Mouse (Mus musculus): ENCODE results near the gene Gclm.
"Not testable (repeated sequence)": the region's sequence is repeated elsewhere in the genome, so short reads cannot be mapped to it uniquely, and the experiment has no call there.

Gene Gclm

DNA sequence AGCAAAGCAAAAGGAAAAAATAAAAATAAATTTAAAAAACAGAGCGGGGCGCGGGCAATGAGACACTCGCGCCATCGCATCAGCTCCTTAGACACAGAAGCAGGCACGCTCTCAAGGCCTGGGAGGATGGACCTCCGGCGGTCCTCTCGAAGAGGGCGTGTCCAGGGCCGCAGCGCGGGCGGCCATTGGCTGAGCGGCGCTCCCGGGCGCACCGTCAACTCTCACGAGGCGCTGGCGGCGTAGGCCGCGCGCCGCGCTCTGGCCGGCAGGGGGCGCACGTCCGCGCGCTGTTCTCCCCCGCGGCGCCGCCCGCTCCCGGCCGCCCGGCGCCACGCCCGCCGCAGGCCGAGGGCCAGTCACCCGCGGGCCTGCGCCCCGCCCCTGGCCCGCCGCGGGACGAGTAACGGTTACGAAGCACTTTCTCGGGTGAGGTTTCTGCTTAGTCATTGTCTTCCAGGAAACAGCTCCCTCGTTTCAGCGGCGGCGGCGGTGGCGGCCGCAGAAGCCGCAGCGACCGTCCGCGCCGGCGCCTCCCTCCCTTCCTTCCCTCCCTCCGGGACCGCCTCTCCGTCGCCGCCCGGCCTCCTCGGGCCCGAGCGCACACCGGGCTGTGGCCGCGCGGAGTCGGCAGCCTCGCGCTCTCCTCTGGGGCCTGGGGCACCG is at the start of gene Gclm:
TSS of gene Gclm (plus strand) at position 343 of the 663 bp plus-strand sequence.
- DNase-seq: peak; percentile 91 to 93

DNA sequence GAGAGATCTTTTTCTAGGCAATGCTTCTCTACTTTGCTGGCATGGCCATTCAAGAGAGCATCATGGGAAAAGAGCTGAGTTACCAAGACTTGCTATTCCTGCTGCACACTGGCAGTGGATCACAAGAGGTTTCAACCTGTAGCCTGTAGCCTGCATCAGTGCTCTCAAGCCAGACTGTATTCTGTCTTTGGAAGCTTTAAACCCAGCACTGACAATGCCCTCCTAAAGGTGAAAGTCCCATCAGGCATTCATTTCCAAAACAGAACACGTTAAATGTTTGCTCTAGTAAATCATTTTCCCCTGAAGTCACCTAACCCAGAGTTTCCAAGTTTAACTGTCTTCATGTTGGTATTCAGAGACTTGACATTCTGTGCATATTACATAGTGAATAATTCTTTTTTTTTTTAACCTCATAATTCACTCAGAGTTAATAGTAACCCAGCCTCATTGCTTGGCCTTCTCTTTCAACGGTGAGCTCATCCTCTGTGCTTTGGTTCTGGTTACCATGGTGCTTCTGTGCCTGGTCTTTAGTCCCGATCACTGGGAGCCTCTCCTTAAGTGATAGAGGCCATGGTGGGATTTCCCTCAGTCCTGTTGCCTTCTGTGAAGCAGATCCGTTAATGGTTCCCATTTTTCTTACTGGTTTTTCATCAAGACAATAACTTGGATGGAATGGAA is 48.6 kb upstream of the Gclm start:
- peak; percentile 60 to 83 for DNase-seq

DNA sequence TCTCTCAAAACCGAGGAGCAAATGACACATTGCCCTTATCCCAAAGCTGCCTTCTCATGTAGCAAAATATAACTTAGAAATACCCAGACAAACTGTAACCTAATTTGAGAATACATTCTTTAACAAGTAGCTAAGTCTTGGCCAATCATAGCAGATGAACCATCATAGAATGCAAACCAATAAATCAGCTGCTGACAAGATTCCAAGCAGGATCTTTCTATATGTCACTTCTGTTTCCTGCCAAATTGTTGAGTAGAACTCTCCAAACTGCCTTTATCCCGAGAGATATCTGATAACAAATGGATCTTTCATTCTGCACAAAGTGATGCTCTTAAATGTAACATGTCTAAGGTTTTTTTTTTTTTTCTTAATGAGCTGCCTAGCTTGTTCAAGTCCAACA is 46.8 kb upstream of the Gclm start:
- DNase-seq: no peak

DNA sequence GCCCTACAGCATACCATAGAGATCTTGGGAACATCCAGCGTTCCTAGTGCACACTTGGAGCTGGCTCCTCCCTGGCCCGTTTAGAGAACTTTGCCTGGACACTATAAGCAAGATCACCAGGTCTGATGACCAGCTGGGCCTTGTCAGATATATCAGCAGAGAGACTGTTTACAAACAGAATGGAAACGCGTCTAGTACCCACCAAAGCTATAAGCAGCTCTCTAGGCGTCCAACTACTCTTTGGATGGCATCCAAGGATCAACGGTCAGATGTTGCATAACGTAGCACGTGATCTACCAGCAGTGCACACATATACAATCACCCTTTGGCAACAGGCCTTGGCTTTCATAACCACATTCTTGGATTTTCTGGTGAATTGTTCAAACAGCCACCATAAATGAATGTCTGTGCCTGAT is 46.4 kb upstream of the Gclm start:
- peak; percentile 88 to 91 for DNase-seq

DNA sequence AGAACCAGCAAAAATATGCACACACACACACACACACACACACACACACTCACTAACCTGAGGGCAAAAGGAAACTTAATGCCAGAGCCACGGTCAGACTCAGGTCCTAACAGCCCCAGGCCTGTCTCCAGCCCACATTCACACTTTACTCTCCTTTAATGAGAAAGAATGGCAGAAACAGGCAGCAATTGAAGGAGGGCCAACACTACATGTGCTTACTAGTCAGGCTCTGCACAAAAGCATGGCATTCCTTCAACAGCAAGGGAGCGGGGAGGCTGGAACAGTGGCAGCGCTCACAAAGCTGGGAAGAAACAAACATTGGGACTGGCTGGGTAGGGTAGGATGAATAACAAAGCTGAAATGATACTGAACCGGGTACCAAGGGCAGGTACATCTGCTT is 45.8 kb upstream of the Gclm start:
- no peak for DNase-seq

DNA sequence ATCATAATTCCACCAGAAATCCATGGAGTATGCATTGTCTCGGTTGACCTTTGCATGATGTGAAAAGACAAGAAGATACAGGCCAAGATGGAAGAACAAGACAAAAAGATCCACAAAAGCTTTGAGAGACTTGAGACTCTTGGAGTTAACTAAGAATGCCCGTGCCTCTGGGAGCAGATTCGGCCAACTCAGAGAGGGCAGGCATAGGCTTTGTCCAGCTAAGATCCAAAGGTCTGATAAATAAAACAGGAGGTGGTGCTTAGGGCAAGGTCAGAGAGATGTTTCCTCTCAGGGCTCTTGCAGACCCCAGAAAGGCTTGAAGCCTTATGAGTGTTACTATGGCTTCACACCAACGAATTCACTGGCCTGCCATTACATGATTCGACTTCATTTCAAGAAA is 45.3 kb upstream of the Gclm start:
- peak; percentile 50 to 56 for DNase-seq

DNA sequence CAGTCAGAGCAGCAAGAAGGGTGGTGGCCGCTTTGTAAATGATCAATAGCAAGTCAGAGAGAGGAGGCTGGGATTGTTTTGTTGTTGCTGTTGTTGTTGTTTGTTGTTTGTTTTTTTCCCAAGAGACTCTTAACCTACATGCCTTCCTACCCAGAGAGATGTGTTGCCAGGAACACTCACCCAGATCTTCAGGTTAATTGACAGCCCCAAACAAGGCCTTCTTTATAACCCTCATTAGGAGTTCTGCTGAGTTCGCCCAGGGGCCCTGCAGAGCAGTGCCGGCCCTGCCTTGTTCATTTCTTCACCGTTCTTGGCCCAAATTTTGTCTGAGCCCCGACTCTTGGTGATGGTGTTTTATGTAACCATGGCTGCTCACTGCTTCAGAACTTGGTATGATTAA is 44.9 kb upstream of the Gclm start:
- no peak for DNase-seq

DNA sequence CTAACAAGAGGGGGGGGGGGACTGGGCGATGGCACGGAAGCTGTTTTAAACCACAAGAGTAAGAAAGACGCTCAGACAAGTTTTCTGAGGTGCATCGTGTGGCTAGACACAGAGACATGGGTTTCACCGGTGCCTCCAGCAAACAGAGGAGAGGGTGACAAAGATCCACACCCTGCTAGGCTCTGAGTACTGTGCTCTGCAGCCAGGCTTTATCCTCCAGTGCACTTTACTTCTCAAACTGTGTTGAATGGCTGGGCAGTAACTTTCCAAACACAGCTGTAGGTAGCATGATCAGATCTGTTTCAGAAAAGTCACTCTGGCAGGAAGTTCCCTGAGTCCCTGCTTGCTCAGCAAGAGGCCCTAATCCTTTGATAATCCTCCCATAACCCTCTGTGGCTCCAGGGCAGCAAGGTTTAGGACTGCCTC is 43.0 kb upstream of the Gclm start:
- DNase-seq: no peak

DNA sequence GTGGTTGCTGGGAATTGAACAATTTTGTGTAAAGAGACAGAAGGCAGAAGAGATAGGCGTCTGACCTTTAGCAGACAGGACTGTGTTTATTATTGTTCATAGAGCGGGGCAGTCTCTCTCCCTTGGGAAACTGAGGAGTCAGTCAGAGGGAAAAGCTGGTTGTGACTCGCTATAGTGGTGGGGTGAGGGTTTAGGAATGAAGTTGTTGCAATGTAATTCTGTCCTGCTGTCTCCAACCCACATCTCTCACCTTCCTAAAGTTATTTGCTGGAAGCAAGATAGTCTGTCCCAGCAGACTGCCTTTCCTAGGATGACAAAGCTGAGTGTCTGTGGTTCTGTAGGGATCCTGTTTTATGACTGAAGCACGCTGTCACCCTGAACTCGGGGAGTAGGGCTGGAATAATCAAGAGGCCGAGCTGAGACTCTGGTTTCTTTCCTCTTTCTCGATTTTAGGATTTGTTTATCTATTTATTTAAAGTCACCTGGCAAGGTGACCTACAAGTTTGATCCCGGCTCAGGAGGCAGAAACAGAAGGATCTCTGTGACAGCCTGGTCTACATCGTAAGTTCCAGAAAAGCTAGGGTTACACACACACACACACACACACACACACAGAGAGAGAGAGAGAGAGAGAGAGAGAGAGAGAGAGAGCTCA is 41.6 kb upstream of the Gclm start:
- no peak for DNase-seq

DNA sequence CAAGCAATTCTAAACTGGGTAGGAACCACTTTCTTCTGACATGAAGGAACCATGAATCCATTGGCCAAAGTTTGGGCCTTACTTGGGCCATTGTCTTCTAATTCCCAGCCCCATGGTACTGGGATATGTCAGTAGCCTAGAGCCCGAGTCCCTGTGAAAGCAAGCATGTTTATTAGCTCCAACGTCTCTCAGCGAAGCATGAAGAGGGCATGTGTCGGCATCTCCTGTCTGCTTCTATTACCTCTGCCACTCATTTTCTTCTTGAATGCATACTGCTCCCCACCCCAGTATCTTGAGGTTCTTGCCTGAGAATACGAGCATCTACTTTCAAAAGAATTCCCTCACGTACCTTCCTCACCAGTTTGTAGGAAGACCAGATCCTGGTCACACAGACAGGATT is 39.6 kb upstream of the Gclm start:
- DNase-seq: no peak

DNA sequence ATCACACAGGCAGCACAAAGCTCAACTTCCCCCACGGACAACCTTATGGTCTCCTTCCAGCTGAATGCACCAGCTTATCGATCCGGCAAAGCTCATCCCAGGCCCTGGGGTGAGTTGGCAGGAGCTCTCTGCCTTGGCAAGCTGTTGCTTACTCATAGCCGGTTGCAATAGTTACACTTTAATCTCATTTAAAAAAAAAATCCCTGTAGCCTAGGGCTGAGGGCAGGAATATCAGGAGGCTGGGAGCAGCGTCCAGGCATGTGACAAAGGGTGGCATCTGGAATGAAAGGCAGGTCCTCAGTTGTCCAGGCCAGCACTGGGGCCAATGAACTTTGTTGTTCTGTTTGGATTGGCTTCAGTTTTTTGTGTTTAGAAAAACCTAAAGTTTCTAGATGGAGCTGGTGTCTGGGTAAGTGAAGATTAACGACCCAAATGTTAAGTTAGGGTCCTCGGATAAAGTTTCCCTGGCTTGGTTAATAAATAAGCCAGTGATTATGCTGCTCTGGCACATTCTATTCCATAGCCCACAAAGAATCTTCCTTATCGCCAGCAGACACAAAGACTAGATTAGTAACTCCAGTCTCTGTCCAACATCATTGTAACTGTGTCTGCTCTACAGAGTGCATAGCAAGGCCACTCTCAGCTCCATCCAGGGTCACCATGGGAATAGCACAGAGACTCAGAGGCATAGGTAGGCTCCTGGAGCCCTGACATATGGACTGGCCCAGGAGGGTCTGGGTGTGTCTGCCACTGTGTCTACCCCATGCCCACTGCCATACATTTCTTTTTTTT is 38.9 kb upstream of the Gclm start:
- peak; percentile 85 to 89 for DNase-seq

DNA sequence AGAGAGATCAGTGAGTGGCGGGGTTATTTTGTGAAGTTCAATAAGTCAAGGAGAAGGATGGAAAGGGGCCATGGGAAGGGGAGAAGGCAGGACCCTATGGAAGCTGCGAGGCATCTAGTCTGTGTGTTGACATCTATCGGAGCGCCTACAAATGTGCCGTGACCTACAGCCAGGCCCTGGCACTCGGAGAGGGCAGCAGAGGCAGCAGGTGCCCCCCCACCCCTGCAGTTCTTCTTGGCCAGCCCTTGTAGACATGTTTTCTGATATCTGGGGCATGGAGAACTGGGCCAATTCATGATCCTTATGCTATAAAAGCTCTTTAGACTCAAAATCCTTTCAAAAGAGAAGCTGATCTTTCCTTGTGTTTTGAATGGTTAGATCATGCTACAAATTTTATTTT is 37.6 kb upstream of the Gclm start:
- no peak for DNase-seq

DNA sequence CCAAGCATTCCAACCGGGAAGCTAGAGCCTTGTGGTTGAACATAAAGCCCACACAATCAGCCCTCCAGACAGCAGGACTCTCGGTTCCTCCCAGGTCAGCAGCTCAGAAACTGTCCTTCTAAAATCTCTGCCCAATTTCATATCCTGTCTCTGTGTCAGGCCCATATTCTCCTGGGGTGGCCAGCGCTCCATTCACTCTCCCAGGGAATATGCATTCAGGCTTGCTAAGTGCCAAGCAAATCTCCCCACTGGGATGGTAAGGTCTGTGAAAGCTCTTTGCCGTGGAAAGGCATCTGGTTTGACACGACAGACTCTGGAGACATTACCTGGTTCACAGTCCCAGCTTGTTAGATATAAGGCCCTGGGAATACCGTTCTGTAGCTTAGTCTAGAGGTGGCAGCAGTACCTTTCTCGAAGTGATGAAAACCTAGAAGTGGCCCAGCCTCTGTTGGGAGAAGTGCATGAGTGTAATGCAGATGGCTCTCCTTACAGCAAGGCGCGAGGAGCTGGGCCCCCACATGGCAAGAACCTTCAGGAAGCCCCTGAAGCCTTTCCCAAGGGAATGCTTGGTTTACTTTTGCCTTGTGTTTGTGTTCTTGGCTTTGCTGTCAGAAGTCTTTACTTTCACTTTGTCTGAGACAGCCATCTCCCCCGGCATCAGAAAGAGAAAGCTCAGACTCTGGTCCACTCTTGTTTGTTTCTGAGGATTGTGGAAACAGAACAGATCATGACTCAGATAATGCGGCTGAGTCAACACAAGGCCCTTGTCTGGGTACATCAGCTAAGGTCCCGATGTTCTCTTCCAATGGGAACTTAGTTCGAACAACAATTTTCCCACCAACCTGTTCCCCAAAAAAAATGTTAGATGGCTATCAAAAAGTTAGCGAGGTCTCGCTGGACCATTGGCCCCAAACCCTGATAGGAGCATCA is 36.8 kb upstream of the Gclm start:
- no peak for DNase-seq

DNA sequence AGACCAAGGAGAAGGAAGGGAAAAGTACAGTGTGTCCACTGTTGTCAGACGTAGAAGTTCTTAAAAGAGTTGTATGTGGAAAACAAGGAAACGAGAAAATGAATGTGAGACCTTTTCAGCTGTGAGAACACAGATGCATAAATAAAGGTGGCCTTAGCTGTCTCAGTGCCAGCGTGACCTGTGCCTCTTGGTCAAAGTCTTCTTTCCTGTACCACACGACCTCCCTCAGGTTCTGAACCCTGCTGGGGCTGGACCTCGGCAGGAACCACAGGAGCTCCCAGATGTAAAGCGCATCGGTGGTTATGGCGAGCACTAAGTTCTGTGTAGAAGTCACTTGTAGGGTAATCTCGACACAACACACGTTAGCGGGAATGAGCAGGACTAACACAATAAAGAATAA is 35.8 kb upstream of the Gclm start:
- DNase-seq: peak; percentile 70 to 75

DNA sequence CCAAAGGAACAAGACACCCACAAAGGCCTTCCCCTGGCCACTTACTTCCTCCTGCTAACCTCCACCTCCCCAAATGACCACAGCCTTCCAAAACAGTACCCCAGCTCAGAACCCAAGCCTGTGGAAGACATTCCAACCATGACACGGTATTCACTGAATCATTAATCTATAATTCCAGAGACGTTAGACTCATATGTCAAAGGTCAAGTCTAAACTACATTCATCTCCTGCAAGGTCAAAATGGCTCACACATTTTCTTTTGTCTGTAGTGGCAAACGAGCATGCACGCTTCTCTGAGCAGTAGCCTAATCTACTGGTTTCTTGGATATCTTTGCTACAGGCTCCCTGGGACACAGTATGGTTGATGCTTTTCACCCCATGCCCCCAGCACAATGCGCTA is 34.9 kb upstream of the Gclm start:
- no peak for DNase-seq

DNA sequence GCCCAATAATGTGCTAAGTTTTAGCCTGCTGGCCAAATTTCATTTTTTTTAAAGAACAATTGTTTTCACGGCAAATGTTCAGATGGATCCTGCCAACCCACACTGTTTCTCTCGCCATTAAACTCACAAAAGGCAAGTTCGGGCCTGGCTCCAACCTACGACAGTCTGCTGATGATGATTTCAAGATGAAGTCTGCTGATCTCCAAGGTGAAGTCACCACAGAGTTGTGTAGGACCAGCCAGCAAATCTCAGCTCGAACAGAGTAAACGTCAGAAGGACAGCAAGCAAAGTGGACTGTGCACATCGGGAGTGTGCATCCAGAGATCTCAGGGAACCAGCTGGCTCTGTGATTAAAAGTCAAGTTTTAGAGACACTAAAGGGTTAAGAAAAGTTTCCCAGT is 34.5 kb upstream of the Gclm start:
- no peak for DNase-seq

DNA sequence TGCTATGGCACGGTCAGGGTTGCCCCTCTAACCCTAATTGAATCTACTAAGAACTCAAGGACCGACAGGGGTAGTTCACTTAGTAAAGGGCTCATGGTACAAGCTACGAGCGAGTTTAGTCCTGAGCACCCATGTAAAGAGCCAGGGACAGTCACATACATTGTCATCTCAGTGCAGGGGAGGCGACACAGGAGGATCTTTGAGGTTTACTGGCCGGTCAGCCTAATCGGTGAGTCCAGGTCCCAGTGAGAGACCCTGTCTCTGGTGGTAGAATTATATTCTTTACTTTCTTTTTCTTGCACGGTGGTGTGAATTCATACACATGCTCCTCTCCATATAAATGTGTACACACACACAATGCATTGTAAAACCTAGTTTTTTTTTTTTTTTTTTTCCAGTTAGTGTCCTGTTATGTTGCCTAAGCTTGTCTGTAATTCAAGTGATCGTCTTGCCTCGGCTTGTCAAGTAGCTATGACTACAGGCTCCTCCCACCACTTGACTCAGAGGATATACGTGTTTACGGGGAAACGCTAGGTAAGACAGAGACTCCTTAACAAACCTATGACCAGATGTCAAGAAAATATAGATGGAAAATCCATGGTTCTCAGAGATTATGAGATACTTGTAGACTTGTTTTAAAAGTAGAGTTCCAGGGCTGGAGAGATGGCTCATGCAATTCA is 33.8 kb upstream of the Gclm start:
- DNase-seq: no peak

DNA sequence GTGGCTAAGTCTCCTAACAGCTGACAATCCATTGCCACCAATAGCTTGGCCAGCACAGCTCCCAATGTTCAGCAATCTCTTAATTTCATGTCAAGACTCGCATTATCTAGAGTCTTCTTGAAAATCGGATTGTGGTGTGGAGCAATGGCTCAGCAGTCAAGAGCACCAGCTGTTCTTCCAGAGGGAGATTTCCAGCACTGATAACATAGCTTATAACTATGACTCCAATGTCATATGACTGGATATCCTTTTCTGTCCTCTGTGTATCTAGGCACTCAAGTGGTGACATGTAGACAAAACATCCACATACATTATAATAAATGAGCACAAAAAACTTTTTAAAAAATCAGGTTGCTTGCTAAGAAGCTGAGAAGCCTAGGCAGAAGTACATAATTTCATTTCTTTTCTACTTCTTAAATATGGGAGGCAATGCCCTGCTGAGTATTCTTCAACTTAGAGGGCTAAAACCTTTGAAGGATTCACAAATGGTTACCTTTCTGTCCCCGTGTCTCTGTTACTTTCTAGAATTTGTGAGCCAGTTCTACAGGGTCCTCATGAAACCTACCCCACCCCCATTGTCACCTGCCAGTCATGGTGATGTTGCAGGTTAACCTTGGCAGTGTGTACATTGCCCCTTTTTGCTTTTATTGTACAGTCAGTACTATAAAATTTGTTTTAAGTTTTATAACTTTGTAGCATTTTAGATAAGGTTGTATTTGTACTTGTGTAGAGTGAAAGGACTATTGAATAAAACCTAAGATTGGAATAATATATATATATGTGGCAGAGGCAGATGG is 23.9 kb upstream of the Gclm start:
- DNase-seq: no peak

DNA sequence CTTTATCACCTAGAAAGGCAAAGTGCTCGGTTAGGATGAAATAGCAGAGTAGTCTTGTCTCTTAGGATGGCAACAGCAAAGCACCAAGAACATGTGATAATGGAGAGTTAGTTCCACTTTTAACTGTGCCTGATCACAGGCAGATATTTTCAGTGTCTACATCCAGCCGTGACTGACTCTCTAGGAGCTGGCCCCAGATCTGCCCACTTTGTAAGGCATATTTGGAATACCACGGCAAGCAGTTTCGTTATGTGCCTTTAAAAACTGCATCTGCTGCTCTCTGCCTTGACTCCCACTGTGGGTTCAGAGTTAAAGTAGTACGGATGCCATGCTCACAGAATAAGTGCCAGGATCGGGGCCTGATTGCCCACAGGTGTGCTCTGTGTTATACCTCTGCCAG is 18.4 kb upstream of the Gclm start:
- DNase-seq: not testable (repeated sequence)

DNA sequence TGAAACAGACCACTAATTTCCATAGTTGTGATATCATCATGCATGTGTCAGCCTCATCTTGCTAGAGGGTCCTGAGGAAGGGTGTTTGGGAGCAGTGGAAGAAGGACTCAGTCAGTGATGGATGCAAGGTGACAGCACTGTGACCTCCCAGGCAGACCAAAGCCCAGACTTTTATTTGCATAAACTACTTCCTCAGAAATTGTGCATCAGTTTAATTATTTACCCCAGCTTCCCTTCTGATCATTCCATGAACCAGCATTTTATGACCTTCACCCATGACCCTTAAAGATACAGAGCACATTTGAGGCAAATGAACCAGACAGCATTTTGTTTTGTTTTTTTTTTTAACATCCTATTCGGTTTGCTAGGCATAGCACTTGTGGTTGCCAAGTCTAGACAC is 9.6 kb upstream of the Gclm start:
- no peak for DNase-seq

DNA sequence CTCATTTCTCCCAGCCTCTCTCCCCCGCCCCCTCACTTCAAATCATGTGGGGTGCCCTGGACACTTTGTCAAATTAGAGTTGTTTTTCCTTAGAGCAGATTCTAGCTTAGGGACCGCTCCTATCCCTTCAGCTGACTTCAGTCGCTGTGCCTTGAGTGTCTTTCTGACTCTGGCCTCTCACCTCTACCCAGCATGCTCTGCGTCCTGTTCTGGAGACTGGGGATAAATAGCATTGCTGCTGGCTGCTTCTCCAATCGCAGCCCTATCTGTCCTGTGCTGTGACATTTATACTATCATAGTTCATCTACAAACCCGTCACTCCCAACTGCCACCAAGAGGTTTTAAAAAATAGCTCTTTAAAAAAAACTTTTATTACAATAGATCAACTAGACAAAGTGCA is 2.5 kb upstream of the Gclm start:
- no peak for DNase-seq

All from kidney, adult 8-10 months (tissue).